Mouse (Mus musculus): ENCODE results near the gene Bcl11b.

The Bcl11b gene

DNA sequence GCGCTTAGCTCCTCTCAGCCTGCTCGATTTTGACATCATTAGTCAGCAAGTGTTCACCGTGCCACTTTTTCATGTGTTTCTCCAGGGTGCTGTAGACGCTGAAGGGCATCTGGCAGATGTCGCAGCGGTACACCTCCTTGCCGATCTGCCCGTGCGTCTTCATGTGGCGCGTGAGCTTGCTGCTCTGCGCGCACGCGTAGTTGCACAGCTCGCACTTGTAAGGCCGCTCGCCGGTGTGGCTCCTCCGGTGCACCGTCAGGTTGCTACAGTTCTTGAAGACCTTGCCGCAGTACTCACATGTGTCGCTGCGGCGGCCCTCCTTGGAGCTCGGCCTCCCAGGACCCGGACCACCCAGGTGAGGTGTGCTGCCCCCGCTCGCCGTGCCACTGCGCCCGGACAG is 88.0 kb downstream of the Bcl11b start:
- DNase-seq (ENCODE audit: extremely low read depth, insufficient read length, low spot score) = no peak

GRCm38 (mm10) chr12:107908826-107909225 is 94.6 kb downstream of the Bcl11b start:
- DNase-seq (ENCODE audit: extremely low read depth, insufficient read length, low spot score) = no peak

DNA sequence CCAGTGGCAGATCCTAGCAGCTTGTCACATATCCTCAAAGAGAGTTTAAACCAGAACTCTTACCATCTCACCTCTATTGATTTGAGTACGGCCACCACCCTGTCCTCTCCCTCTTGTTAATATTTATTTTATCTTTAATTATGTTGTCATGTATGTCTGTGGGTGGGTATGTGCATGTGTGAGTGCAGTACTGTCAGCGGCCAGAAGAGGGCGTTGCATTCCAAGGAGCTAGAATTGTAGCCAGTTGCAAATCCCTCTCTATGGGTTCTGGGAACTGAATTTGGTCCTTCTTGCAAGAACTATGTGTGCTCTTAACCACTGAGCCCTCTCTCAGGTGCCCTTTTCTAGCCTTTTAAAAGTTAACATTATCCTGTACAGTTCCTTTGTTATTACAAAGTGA is 98.1 kb downstream of the Bcl11b start:
- no peak for DNase-seq (ENCODE audit: extremely low read depth, insufficient read length, low spot score)

DNA sequence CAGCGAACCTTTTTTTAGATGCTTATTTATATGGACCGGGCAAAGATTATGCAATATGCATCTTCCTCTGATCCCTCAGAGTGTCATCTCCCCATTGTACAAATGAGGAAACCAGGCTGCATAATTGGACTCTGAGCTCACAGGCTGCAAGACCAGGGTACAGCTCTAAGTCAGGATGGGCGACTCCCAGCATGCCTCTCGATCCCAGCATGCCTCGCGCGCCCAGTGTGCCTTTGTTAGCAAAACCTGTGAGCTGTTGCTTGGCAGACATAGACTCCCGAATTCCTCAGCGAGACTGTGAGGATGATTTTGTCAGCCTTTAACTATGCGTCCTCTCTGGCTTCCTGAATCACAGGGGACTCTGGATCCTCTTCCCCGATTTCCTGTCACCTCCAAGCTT is 98.9 kb downstream of the Bcl11b start:
- DNase-seq (ENCODE audit: extremely low read depth, insufficient read length, low spot score) = no peak

- DNase-seq (ENCODE audit: extremely low read depth, insufficient read length, low spot score) = no peak
Observed at GRCm38 (mm10) chr12:107903949-107904348, 99.5 kb downstream of the Bcl11b start.

DNA sequence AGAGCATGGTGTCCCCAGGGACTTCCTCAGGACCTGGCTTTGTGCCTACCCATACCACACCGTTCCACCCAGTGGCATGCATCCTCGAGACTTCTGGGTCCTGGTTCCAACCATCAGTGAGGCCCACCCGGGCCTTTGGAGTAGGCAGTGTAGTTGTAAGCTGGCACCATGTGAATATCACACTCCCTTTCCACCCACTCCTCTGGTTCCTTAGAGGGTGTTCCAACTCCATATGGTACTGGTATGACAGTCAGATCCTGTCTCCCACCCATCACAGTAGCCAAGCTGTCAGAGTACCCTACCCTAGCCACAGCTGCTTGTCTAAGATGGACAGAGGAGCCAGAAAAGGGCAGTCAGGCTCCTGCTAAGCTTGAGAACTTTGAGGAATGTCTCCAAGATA is 112.0 kb downstream of the Bcl11b start:
- no peak for DNase-seq (ENCODE audit: extremely low read depth, insufficient read length, low spot score)

- no peak for DNase-seq (ENCODE audit: extremely low read depth, insufficient read length, low spot score)
Observed at GRCm38 (mm10) chr12:107890326-107890725, 113.1 kb downstream of the Bcl11b start.

- peak; percentile 14 for DNase-seq (ENCODE audit: extremely low read depth, insufficient read length, low spot score)
Observed at GRCm38 (mm10) chr12:107889841-107890240, 113.6 kb downstream of the Bcl11b start.

- no peak for DNase-seq (ENCODE audit: extremely low read depth, insufficient read length, low spot score)
Observed at GRCm38 (mm10) chr12:107888646-107889045, 114.8 kb downstream of the Bcl11b start.

DNA sequence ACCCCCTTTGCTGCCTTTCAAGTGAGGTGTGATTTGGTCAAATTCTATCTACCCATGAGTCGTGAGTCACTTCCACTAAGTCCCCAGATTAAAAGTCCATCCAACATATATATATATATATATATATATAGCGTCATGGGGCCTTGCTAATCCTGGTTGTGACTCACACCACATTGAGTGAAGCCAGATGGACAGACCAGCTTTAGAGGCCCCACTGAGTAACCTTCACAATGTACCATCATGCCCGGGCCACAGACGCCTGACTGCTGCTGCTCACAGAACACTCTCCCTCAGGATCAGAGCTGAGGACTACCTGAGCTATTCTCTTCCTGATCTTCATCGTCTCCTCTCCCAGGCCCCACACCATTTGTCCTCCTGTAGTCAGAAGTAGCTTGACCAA is 115.4 kb downstream of the Bcl11b start:
- no peak for DNase-seq (ENCODE audit: extremely low read depth, insufficient read length, low spot score)

DNA sequence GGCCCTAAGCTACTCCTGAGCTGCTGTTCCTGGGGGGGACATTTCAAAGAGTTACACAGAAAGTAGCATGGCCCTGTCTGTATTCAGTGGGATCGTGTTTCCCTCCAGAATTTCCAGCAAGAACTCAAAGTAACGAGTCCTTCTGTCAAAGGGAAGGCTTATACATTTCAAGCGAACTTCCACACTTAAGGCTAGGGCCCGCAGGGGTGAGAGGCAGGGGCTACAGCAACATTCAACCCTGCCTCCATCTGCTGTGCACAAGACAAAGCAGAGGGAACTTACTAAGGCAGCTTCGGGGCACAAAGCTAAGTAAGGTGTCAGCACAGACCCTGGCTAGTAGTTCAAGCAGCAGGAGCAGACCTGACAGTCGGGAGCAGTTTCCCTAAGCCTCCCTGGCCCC is 115.8 kb downstream of the Bcl11b start:
- DNase-seq (ENCODE audit: extremely low read depth, insufficient read length, low spot score) = no peak

DNA sequence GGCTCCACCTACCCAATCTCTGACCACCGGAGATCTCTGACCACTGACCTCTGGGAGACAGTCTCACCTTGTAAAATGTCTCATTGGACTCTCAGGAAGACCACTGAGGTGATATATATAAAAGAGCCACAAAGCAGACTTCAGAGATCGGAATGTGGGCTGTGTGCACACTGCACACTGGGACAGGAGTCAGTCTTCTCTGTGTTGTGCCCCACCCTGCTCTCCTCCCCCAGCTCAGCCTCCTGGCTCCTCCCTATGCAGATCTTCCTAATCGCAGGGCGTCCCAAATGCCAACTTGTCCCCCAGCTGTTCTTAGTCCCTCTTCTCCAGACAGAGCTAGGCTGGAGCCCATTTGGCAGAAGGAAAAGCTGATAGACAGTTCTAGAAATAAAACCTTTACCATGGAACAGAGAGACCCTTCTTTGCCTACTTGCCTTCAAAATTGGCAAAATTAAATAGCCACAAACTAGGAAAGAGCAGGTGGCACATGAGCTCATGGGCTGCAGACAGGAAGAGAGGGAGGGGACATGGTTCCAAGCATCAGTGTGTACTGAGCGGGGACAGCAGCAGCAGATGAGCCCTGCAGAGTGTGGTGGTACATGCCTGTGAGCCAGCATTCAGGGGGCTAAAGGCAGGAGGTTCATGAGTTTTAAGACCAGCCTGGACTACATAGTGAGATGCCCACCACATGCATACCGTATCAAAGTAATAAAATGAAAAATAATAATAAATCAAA is 118.9 kb downstream of the Bcl11b start:
- DNase-seq (ENCODE audit: extremely low read depth, insufficient read length, low spot score) = no peak

GRCm38 (mm10) chr12:107881726-107882125 is 121.7 kb downstream of the Bcl11b start:
- DNase-seq (ENCODE audit: extremely low read depth, insufficient read length, low spot score) = no peak

GRCm38 (mm10) chr12:107880748-107881147 is 122.7 kb downstream of the Bcl11b start:
- DNase-seq (ENCODE audit: extremely low read depth, insufficient read length, low spot score) = no peak

DNA sequence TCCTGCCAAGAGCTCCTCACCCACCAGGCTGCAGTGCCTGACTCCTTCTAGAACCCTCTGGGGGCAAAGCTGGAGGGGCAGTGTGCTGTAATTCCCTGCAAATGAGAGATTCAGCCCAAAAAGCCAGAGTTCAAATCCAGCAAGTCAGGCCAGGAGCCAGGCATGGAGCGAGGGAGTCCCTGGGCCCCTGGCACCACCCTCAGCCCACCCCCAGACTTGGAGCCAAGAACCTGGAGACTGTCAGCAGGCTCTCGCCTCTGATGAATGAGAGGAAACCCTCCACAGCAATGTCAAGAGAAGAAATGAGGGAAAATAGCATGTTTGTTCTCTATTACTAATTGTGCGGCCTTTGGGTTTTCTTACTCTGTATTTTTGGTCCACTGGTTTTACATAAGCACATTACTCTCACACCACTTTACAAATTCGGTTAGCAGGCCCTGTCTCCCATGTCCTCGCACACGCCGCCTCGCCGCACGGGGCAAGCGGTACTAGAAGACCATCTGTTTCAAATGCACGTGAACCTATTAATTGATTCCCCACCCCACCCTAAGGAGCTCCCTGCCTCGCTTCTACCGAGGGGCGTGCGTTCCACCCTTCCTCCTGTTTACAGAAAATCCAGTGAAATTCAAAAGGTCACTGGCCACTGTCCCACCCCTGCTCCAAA is 124.2 kb downstream of the Bcl11b start:
- DNase-seq (ENCODE audit: extremely low read depth, insufficient read length, low spot score) = no peak

- DNase-seq (ENCODE audit: extremely low read depth, insufficient read length, low spot score) = no peak
Observed at GRCm38 (mm10) chr12:107876237-107876636, 127.2 kb downstream of the Bcl11b start.

GRCm38 (mm10) chr12:107874467-107875142 is 128.8 kb downstream of the Bcl11b start:
- no peak for DNase-seq (ENCODE audit: extremely low read depth, insufficient read length, low spot score)

- DNase-seq (ENCODE audit: extremely low read depth, insufficient read length, low spot score) = no peak
Observed at GRCm38 (mm10) chr12:107869526-107870050, 133.8 kb downstream of the Bcl11b start.

GRCm38 (mm10) chr12:107868291-107868690 is 135.1 kb downstream of the Bcl11b start:
- DNase-seq (ENCODE audit: extremely low read depth, insufficient read length, low spot score) = no peak
